Mouse (Mus musculus): ENCODE data around the gene Maip1.
A peak's percentile ranks its signal among the peaks of the same experiment; 100 is the strongest.

The Maip1 gene

GRCm38 (mm10) chr1:57406187-57407151 is at the start of gene Maip1, which contains the start of gene Tyw5:
Gene Maip1 (plus strand): TSS chr1:57406328.
Gene Tyw5 (minus strand): TSS chr1:57407101.
- peak; percentile 76 to 82 for DNase-seq (ENCODE audit: low spot score in 2 of 2)

GRCm38 (mm10) chr1:57358546-57358945 is 47.6 kb upstream of the Maip1 start:
- DNase-seq (ENCODE audit: low spot score in 2 of 2): no peak

- DNase-seq (ENCODE audit: low spot score in 2 of 2): no peak
These were observed 38.7 kb upstream of the Maip1 start for GRCm38 (mm10) chr1:57367446-57367845.

GRCm38 (mm10) chr1:57369111-57369510 is 37.0 kb upstream of the Maip1 start:
- no peak for DNase-seq (ENCODE audit: low spot score in 2 of 2)

GRCm38 (mm10) chr1:57370451-57370850 is 35.7 kb upstream of the Maip1 start:
- DNase-seq (ENCODE audit: low spot score in 2 of 2): no peak

GRCm38 (mm10) chr1:57375276-57375675 is 30.9 kb upstream of the Maip1 start:
- DNase-seq (ENCODE audit: low spot score in 2 of 2): no peak

GRCm38 (mm10) chr1:57376806-57377205 is 29.3 kb upstream of the Maip1 start:
- no peak for DNase-seq (ENCODE audit: low spot score in 2 of 2)

GRCm38 (mm10) chr1:57377376-57378341 is 28.5 kb upstream of the Maip1 start, which contains the start of gene 1700066M21Rik:
Gene 1700066M21Rik (plus strand): TSS chr1:57377620.
- peak; percentile 84 to 93 for DNase-seq (ENCODE audit: low spot score in 2 of 2)

- DNase-seq (ENCODE audit: low spot score in 2 of 2): no peak
These were observed 19.6 kb upstream of the Maip1 start for GRCm38 (mm10) chr1:57386519-57386918.

- peak; percentile 47 to 60 for DNase-seq (ENCODE audit: low spot score in 2 of 2)
These were observed 18.3 kb upstream of the Maip1 start for GRCm38 (mm10) chr1:57387876-57388275.

- no peak for DNase-seq (ENCODE audit: low spot score in 2 of 2)
These were observed 17.5 kb upstream of the Maip1 start for GRCm38 (mm10) chr1:57388402-57389155.

GRCm38 (mm10) chr1:57390993-57391790 is 14.9 kb upstream of the Maip1 start:
- DNase-seq (ENCODE audit: low spot score in 2 of 2): no peak

GRCm38 (mm10) chr1:57392417-57392816 is 13.7 kb upstream of the Maip1 start:
- DNase-seq (ENCODE audit: low spot score in 2 of 2): no peak

- DNase-seq (ENCODE audit: low spot score in 2 of 2): peak in 1 of 2 experiments; percentile 43
These were observed 12.1 kb upstream of the Maip1 start for GRCm38 (mm10) chr1:57394051-57394450.

- no peak for DNase-seq (ENCODE audit: low spot score in 2 of 2)
These were observed 5.8 kb upstream of the Maip1 start for GRCm38 (mm10) chr1:57400321-57400720.

GRCm38 (mm10) chr1:57400877-57401276 is 5.3 kb upstream of the Maip1 start:
- no peak for DNase-seq (ENCODE audit: low spot score in 2 of 2)

GRCm38 (mm10) chr1:57402116-57402515 is 4.0 kb upstream of the Maip1 start:
- no peak for DNase-seq (ENCODE audit: low spot score in 2 of 2)

GRCm38 (mm10) chr1:57408994-57409393 is 2.9 kb downstream of the Maip1 start:
- DNase-seq (ENCODE audit: low spot score in 2 of 2): no peak

- no peak for DNase-seq (ENCODE audit: low spot score in 2 of 2)
These were observed 7.3 kb downstream of the Maip1 start for GRCm38 (mm10) chr1:57413397-57413796.

- DNase-seq (ENCODE audit: low spot score in 2 of 2): no peak
These were observed 17.6 kb downstream of the Maip1 start for GRCm38 (mm10) chr1:57423696-57424095.
